Mouse (Mus musculus): ENCODE data around the gene Btbd35f14.
"Not testable (repeated sequence)": the region's sequence is repeated elsewhere in the genome, so short reads cannot be mapped to it uniquely, and the experiment has no call there.

The Btbd35f14 gene

DNA sequence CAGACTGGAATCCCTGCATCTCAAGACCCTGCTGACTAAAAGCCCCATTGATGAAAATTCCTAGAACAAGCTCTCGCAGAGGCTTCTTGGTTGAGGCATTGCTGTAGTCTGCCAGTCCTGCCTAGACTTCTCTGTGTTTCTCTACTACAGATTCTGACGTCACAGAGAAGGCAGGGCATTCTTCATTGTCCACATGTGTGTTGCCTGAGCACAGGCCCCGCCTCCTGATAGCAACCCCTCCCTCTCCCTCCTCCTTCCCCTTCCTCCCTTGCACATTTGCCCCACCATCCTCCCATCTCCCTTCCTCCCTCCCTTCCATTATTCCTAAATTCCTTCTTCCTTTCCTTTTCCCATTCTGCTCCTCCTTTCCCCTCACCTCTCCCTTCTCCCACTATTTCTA is at the start of gene Btbd35f14:
Gene Btbd35f14, minus strand, starts transcription at position 101 of the 400 bp plus-strand sequence.
- DNase-seq (ENCODE audit: low spot score): not testable (repeated sequence)

GRCm38 (mm10) chrX:33656872-33657271 is 45.3 kb downstream of the Btbd35f14 start, which contains the start of gene Btbd35f13:
Gene Btbd35f13, plus strand, starts transcription at chrX:33657172.
- DNase-seq (ENCODE audit: low spot score): not testable (repeated sequence)
